Mouse (Mus musculus) splenic B cell, adult 2 months (primary cell): ENCODE measurements around the gene Scrt2.
A peak's percentile ranks its signal among the peaks of the same experiment; 100 is the strongest.

ENCODE experiments used
- DNase-seq: peaks from one replicate; pipeline ENCODE4 v3.0.0-alpha.2; 2011; ENCODE audit warnings: low read depth, low spot score
- H3K27me3 ChIP-seq: 2 replicates; pipeline ENCODE4 v1.6.1; 2012; ENCODE audit warnings: mild to moderate bottlenecking, low read length, moderate library complexity, mixed read lengths; ENCODE audit not compliant: control insufficient read depth, poor library complexity, insufficient read depth, severe bottlenecking
- H3K36me3 ChIP-seq: 2 replicates; pipeline ENCODE4 v1.6.1; 2012; ENCODE audit warnings: mild to moderate bottlenecking, low read length, moderate library complexity, mixed read lengths; ENCODE audit not compliant: control insufficient read depth, poor library complexity, insufficient read depth, severe bottlenecking

Gene Scrt2

DNA sequence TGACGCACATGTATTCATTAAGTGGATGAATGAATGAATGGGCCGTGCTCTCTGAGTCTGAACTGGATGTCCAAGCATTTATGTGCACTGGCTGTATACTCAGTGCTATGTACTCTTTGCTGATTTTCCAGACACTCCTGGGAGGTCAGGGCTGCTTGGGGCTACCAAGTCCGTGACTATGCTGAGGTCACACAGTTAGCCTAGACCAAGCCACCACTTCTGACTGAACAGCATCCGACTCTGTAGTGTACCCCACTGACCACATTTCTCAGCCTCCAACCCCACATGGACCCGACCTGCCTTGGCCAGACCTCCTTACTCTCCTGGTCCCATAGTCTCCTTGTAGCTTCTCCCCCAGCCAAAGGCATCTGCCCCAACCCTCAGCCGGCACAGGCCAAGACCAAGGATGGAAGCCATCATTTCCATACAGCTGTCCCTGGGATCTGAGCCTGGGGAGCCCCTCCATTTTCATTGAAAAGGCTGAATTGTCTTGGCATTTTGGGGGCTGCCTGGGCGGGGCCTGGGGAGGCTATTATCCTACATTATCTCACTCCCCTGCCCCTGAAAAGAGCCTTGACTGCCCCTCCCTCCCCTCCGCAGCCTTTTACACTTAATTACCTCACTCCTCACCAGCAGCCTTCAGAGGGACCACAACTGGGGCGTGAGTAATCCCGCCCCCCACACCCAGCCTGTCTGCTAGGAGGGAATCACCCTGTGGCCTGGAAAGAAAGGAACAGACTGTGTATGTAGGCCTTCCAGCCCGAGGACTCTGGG lies 12.5 kb upstream of the Scrt2 start:
- H3K27me3 ChIP-seq: no peaks in the 10 kb centered on the region
- DNase-seq: no peak
- H3K36me3 ChIP-seq: no peaks in the 10 kb centered on the region

DNA sequence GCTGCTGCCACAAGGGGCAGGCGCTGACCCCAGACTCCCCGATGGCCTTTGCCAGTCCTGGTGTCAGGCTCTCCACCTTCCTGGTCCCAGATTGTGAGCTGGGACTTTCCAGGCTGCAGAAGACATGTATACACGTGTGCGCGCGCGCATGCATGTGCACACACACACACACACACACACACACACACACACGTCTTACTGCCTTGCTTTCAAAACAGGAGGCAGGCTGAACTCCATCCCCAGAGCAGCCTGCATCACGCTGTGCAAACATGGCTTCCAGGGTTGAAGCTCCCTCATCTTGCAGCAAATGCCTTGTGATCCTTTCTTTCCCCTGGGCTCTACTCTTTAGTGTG lies 11.9 kb upstream of the Scrt2 start:
- no peak for DNase-seq
- H3K27me3 ChIP-seq: no peaks in the 10 kb centered on the region
- no peaks in the 10 kb centered on the region for H3K36me3 ChIP-seq

DNA sequence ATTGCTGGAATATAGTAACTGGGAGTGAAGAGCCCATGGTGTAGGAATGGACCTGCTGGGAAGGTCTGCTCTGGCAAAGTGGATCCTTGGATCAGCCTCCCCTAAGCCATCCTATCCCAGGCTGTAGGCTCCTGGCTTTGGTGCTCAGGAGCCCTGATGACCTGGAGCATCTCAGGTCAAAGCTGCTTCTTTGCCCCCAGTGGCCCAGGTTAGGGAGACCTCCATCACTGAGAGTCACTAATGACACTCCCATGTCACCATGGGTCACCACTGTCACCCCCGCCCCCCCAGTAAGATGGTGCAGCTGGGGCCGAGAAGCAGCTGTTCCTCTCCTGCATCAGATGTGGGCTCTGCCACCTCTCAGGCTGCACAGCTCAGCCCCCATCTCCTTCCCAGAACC lies 11.4 kb upstream of the Scrt2 start:
- no peak for DNase-seq
- Histone ChIP-seq H3K36me3 (no peaks in the 10 kb centered on the region), H3K27me3 (no peaks in the 10 kb centered on the region)

GRCm38 (mm10) chr2:152074521-152074920 lies 6.8 kb upstream of the Scrt2 start:
- DNase-seq: no peak
- Histone ChIP-seq H3K36me3 (no peaks in the 10 kb centered on the region), H3K27me3 (no peaks in the 10 kb centered on the region)

DNA sequence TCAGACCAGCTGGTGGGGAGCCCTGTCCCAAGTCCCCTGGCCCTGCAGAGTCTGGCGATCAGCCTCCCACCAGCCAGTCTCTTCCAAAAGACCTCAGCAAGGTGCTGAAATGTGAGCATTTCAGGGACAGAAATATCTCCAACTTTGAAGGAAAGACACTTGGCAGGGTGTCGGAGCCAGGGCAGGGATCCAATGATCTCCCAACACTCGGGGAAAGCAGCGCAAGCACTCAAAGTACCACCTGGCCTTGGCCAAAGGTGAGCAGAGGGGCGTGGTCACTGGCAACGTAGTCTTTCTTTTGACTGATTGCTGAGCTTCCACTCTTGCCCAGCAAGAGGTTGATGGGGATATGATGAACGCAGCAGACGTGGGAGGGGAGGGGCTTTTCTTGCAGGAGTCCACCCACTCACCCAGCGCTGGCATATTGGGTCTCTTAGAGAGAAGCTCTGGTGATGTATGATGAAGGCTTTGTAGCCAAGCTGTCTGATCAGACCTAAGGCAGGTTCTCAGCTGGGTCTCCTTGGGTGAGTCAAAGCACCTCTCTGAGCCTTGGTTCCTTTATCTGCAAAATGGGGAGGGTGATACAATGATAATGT lies 5.9 kb upstream of the Scrt2 start:
- DNase-seq: no peak
- Histone ChIP-seq H3K27me3 (no peaks in the 10 kb centered on the region; the same call in 1 of the 2 replicates), H3K36me3 (no peaks in the 10 kb centered on the region)

DNA sequence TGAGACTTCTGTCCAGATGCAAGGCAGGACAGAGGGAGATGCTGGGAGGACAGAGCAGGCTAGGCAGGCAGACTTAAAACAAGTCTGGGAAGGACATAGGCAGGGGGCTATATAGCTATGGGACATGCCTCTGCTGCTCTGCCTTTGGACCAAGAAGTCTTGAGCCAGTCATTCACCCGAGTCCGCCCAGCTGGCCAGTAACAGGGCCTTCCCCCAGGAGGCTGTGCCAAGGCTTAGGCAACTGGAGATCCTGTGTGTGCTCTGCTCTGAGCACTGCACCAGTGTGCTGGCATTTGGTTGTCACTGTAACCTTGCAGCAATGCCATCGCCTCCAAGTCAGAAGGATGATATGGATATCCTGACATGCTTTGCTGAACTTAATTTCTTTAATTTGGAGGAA lies 4.0 kb upstream of the Scrt2 start:
- Histone ChIP-seq H3K36me3 (no peaks in the 10 kb centered on the region), H3K27me3 (no peaks in the 10 kb centered on the region; the same call in 1 of the 2 replicates)
- DNase-seq: no peak

- DNase-seq: peak; percentile 60
- no peaks in the 10 kb centered on the region for H3K36me3 ChIP-seq
These were observed 516 bp downstream of the Scrt2 start for GRCm38 (mm10) chr2:152081641-152082448.

DNA sequence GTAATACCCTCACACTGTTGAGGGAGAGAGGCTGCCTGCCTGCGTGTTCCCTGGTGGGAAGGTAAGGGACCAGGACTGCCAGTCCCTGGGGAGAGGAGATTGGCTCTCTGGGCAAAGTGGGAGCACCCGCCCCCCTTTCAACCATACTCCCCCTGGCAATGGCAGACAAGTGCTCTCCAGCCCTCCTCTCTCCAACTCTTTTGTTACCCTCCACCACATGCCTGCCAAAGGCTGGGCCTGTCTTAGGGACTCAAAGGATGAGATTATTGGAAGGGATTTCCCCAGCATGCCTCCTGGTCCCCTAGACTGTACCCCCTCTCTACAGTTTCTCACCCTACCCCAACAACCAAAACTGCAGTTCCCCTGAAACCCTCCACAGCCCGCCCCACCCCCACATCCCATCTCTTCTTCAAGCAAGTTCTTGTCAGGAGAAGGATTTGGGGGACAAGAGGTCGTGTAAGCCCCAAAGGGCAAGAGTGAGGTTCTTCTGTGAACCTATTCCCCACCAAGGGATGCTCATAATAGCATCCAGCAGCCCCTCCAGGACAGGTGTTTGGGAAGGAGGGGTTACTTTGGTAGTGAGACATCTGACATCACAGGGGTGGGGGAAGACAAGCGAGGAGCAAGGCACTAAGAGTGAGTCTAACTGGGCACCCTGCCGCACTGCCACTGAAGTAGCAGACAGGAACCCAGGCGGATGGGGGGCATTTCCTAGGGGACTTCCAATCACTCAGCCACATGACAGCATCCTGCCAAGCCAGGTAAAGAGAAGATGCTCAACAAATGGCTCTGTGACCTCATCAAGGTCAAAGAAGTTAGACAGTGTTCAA lies 1.3 kb downstream of the Scrt2 start:
- H3K27me3 ChIP-seq: no peaks in the 10 kb centered on the region; the same call in 1 of the 2 replicates
- no peak for DNase-seq
- no peaks in the 10 kb centered on the region for H3K36me3 ChIP-seq

More at GRCm38 (mm10) chr2:152081641-152082448, 516 bp downstream of the Scrt2 start:
- no peaks in the 10 kb centered on the region; the same call in 1 of the 2 replicates for H3K27me3 ChIP-seq

GRCm38 (mm10) chr2:152083411-152083810 lies 2.1 kb downstream of the Scrt2 start:
- no peaks in the 10 kb centered on the region; the same call in none of the 2 replicates for H3K27me3 ChIP-seq
- no peaks in the 10 kb centered on the region for H3K36me3 ChIP-seq
- no peak for DNase-seq

DNA sequence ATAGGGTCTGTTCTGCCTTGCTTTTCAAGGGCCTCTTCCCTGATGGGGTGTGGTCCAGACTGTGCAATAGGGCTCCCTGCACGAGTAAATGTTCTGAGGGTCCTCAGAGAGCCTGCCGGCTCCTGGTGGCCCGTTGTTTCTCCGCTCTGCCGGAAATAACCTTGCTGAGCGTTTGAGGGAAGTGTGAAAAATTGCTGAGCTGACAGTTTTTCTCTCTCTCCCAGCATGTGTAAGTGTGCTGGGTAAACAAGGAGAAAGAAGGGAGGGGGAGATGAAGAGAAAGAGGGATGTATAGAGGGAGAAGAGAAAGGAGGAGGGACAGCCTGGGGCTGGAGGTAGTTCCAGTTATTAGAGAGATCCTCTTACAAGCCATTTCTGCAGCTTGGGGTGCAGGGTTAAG lies 3.0 kb downstream of the Scrt2 start:
- no peak for DNase-seq
- Histone ChIP-seq H3K27me3 (no peaks in the 10 kb centered on the region; the same call in none of the 2 replicates), H3K36me3 (no peaks in the 10 kb centered on the region)

GRCm38 (mm10) chr2:152085414-152085813 lies 4.1 kb downstream of the Scrt2 start:
- no peak for DNase-seq
- Histone ChIP-seq H3K27me3 (no peaks in the 10 kb centered on the region; the same call in none of the 2 replicates), H3K36me3 (no peaks in the 10 kb centered on the region)

- no peak for DNase-seq
- Histone ChIP-seq H3K27me3 (no peaks in the 10 kb centered on the region; the same call in 1 of the 2 replicates), H3K36me3 (no peaks in the 10 kb centered on the region)
These were observed 5.1 kb downstream of the Scrt2 start for GRCm38 (mm10) chr2:152086451-152086850.

DNA sequence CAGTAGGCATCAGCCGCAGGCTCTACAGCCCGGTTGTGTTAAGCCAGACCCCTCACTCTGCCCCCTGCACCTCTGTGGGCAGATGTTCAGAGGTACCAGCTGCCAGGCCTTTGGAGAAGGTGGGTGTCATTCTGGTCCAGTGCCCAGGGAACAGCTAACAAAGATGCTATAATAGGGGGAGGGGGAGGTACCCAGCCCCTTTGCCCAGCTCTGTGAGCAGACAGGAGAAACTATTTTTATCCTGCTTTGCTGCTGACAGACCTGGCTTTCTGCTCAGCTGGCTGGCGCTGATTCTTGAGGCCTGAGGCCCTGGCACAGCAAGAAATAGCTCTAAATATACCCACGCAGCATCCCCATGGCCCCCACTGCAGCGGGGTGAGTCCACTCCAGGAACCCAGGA lies 5.8 kb downstream of the Scrt2 start:
- H3K36me3 ChIP-seq: no peaks in the 10 kb centered on the region
- DNase-seq: no peak
- H3K27me3 ChIP-seq: no peaks in the 10 kb centered on the region; the same call in 1 of the 2 replicates

GRCm38 (mm10) chr2:152089078-152089477 lies 7.7 kb downstream of the Scrt2 start:
- peak; percentile 44 for DNase-seq
- no peaks in the 10 kb centered on the region for H3K36me3 ChIP-seq
- H3K27me3 ChIP-seq: no peaks in the 10 kb centered on the region; the same call in 1 of the 2 replicates
